ENCODE assay signal across 11 mouse cellular contexts in the genomic region with DNA sequence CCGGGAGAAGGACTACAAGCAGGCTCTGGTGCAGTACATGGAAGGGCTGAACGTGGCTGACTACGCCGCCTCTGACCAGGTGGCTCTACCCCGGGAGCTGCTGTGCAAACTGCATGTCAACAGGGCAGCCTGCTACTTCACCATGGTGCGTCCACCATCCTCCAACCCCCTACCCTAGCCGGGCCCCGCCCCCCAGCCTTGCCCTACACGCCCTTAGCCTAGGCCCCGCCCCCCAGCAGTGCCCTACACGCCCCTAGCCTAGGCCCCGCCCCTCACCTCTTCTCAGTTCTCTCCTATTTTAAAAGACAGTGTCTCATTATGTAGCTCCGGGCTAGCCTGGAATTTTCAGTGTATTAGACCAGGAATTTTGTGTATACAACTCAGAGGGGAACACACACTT. TPM values are rescaled to one million over a fixed set of nuclear protein-coding genes. Genes with fewer than 3 reads are reported as not detected.
DNase-seq lines count a peak whose midpoint lies in the region; ATAC-seq lines count a peak whose summit lies in the region.
"Had no signal": no experiment of that assay in that cellular context is flagged by ENCODE, and none has a peak within 500 bp of the region (broad histone marks: within the 10 kb centered on the region; RNA-seq: fewer than 3 reads in every experiment).

No protein-coding gene starts in this region.

- no peaks in the 10 kb centered on the region for H3K4me1 ChIP-seq in lung, embryonic 15.5 days
- H3K4me1 ChIP-seq in intestine, embryonic 16.5 days (ENCODE audit: control insufficient read depth, insufficient read depth, low read length): no peaks in the 10 kb centered on the region
- no peaks in the 10 kb centered on the region for H3K4me1 ChIP-seq in stomach, embryonic 16.5 days (ENCODE audit: control insufficient read depth, insufficient read depth, low read length)
- H3K4me1 ChIP-seq: forebrain, embryonic 13.5 days had no signal

- H3K27ac ChIP-seq in lung, embryonic 15.5 days: no peak overlapping the region
- H3K27ac ChIP-seq in intestine, embryonic 16.5 days (ENCODE audit: low read length): no peak overlapping the region
- H3K27ac ChIP-seq in stomach, embryonic 16.5 days (ENCODE audit: low read length): no peak overlapping the region
- H3K27ac ChIP-seq: forebrain, embryonic 13.5 days; macrophage had no signal

- no peak overlapping the region for H3K4me3 ChIP-seq in lung, embryonic 15.5 days
- no peak overlapping the region for H3K4me3 ChIP-seq in intestine, embryonic 16.5 days (ENCODE audit: low read length)
- H3K4me3 ChIP-seq in stomach, embryonic 16.5 days (replicated peaks; ENCODE audit: low read length): no peak overlapping the region
- H3K4me3 ChIP-seq: forebrain, embryonic 13.5 days had no signal

- H3K9ac ChIP-seq in lung, embryonic 15.5 days: no peak overlapping the region
- H3K9ac ChIP-seq in intestine, embryonic 16.5 days (ENCODE audit: low read depth, low read length): no peak overlapping the region
- H3K9ac ChIP-seq in stomach, embryonic 16.5 days (ENCODE audit: low read length): no peak overlapping the region
- H3K9ac ChIP-seq: forebrain, embryonic 13.5 days had no signal

- H3K36me3 ChIP-seq in lung, embryonic 15.5 days: peaks cover 42% of the 10 kb centered on the region
- peaks cover 2% of the 10 kb centered on the region for H3K36me3 ChIP-seq in intestine, embryonic 16.5 days (ENCODE audit: control insufficient read depth, insufficient read depth, low read length)
- H3K36me3 ChIP-seq in stomach, embryonic 16.5 days (ENCODE audit: control insufficient read depth, insufficient read depth, low read length): 0 out of 2 replicates have a peak, but pooled peaks cover 3% of the 10 kb centered on the region

- 58% methylated on average over 13 of the region's 13 CpGs for WGBS in lung, embryonic 15.5 days
- WGBS in intestine, embryonic 16.5 days: 59% methylated on average over 13 of the region's 13 CpGs
- WGBS in stomach, embryonic 16.5 days: 67% methylated on average over 13 of the region's 13 CpGs

- no peak for ATAC-seq in CD4-positive, CD25-positive, alpha-beta regulatory T cell, adult 4 months
- peak; percentile 40; the same call in 1 of the 2 replicates for ATAC-seq in lung, embryonic 15.5 days (ENCODE audit: borderline replicate concordance, extremely low read depth, low FRiP score, low TSS enrichment)
- ATAC-seq in intestine, embryonic 16.5 days: peak; percentile 23; the same call in 1 of the 2 replicates
- ATAC-seq in stomach, embryonic 16.5 days (ENCODE audit: insufficient read depth, low FRiP score): peak; percentile 59; the same call in 1 of the 2 replicates
- ATAC-seq in activated CD4-positive, CD25-positive, alpha-beta regulatory T cell, adult 4 months: no peak
- ATAC-seq: forebrain, embryonic 13.5 days had no signal

- peak; percentile 13 for DNase-seq in CD4-positive, CD25-positive, alpha-beta regulatory T cell, adult 2 months (ENCODE audit: low read depth, low spot score)
- DNase-seq in lung, postnatal 25 days (ENCODE audit: low spot score): no peak
- no peak for DNase-seq in retina, embryonic 14.5 days (ENCODE audit: low spot score)
- DNase-seq: gastrocnemius, postnatal 10 days had no signal

- no peaks in the 10 kb centered on the region for H3K27me3 ChIP-seq in lung, embryonic 15.5 days
- H3K27me3 ChIP-seq in intestine, embryonic 16.5 days (replicated peaks; ENCODE audit: control insufficient read depth, insufficient read depth, low read length): no peaks in the 10 kb centered on the region
- H3K27me3 ChIP-seq in stomach, embryonic 16.5 days (ENCODE audit: control insufficient read depth, insufficient read depth, low read length): no peaks in the 10 kb centered on the region
- H3K27me3 ChIP-seq: forebrain, embryonic 13.5 days had no signal

- no peaks in the 10 kb centered on the region for H3K9me3 ChIP-seq in lung, embryonic 15.5 days
- H3K9me3 ChIP-seq in intestine, embryonic 16.5 days (ENCODE audit: control insufficient read depth, low read length): no peaks in the 10 kb centered on the region
- H3K9me3 ChIP-seq in stomach, embryonic 16.5 days (replicated peaks; ENCODE audit: control insufficient read depth, low read length): no peaks in the 10 kb centered on the region
- H3K9me3 ChIP-seq: forebrain, embryonic 13.5 days had no signal

- H3K4me2 ChIP-seq in lung, embryonic 15.5 days: no peak overlapping the region
- H3K4me2 ChIP-seq in intestine, embryonic 16.5 days (ENCODE audit: low read depth, low read length): no peak overlapping the region
- H3K4me2 ChIP-seq in stomach, embryonic 16.5 days (ENCODE audit: low read depth, low read length): no peak overlapping the region
- H3K4me2 ChIP-seq: forebrain, embryonic 13.5 days had no signal

RNA-seq across cellular contexts. Expression of a gene that starts 23.7 kb away (rescaled TPM):
- polyA plus RNA-seq in CD4-positive, CD25-positive, alpha-beta regulatory T cell, adult 4 months (2017; shearing (Covaris generic)): 10 to 100 TPM; 43.0 to 54.0 TPM
- 100 and 111 TPM in 2 replicates for polyA plus RNA-seq in lung, embryonic 15.5 days (2015; fragmentation: Nextera tagmentation; extraction: Ambion mirVana)
- 81.1 and 90.4 TPM in 2 replicates for polyA plus RNA-seq in intestine, embryonic 16.5 days (2015; fragmentation: Nextera tagmentation; extraction: Ambion mirVana)
- polyA plus RNA-seq in stomach, embryonic 16.5 days (2015; fragmentation: Nextera tagmentation; extraction: Ambion mirVana): 95.8 and 98.5 TPM in 2 replicates
- polyA plus RNA-seq in activated CD4-positive, CD25-positive, alpha-beta regulatory T cell, adult 4 months (2017; shearing (Covaris generic)): 10 to 100 TPM; 39.7 to 56.1 TPM

RNA-seq across cellular contexts. Expression of a gene that starts 24.2 kb away (rescaled TPM):
- 1 to 10 TPM; 5.4 to 7.3 TPM for polyA plus RNA-seq in CD4-positive, CD25-positive, alpha-beta regulatory T cell, adult 4 months (2017; shearing (Covaris generic))
- 30.4 and 30.7 TPM in 2 replicates for polyA plus RNA-seq in lung, embryonic 15.5 days (2015; fragmentation: Nextera tagmentation; extraction: Ambion mirVana)
- polyA plus RNA-seq in intestine, embryonic 16.5 days (2015; fragmentation: Nextera tagmentation; extraction: Ambion mirVana): 11.7 and 12.0 TPM in 2 replicates
- polyA plus RNA-seq in stomach, embryonic 16.5 days (2015; fragmentation: Nextera tagmentation; extraction: Ambion mirVana): 21.5 and 23.9 TPM in 2 replicates
- polyA plus RNA-seq in activated CD4-positive, CD25-positive, alpha-beta regulatory T cell, adult 4 months (2017; shearing (Covaris generic)): 1 to 10 TPM; 5.2 to 7.1 TPM

RNA-seq across cellular contexts. Expression of a gene that starts 33.2 kb away (rescaled TPM):
- 10 to 100 TPM; 10.2 to 13.9 TPM for polyA plus RNA-seq in CD4-positive, CD25-positive, alpha-beta regulatory T cell, adult 4 months (2017; shearing (Covaris generic))
- polyA plus RNA-seq in lung, embryonic 15.5 days (2015; fragmentation: Nextera tagmentation; extraction: Ambion mirVana): 27.4 and 31.4 TPM in 2 replicates
- polyA plus RNA-seq in intestine, embryonic 16.5 days (2015; fragmentation: Nextera tagmentation; extraction: Ambion mirVana): 12.5 and 14.5 TPM in 2 replicates
- polyA plus RNA-seq in stomach, embryonic 16.5 days (2015; fragmentation: Nextera tagmentation; extraction: Ambion mirVana): 21.0 and 24.6 TPM in 2 replicates
- 1 to 10 TPM; 5.2 to 7.3 TPM for polyA plus RNA-seq in activated CD4-positive, CD25-positive, alpha-beta regulatory T cell, adult 4 months (2017; shearing (Covaris generic))

Comparison
In these comparisons a context has a peak if more than half of its experiments do, and no peak if none do; other contexts are left out.
1. ATAC-seq: peak in lung, embryonic 15.5 days (single experiment), intestine, embryonic 16.5 days (single experiment) and stomach, embryonic 16.5 days (single experiment); none in CD4-positive, CD25-positive, alpha-beta regulatory T cell, adult 4 months (single experiment) and activated CD4-positive, CD25-positive, alpha-beta regulatory T cell, adult 4 months (single experiment).